Mouse (Mus musculus): ENCODE data around the gene Ceacam16. TPM values are rescaled to one million over a fixed set of nuclear protein-coding genes. Genes with fewer than 3 reads are reported as not detected.
A peak's percentile ranks its signal among the peaks of the same experiment; 100 is the strongest.

The Ceacam16 gene
- total RNA-seq, 2 experiments from 2014 or later = not detected

DNA sequence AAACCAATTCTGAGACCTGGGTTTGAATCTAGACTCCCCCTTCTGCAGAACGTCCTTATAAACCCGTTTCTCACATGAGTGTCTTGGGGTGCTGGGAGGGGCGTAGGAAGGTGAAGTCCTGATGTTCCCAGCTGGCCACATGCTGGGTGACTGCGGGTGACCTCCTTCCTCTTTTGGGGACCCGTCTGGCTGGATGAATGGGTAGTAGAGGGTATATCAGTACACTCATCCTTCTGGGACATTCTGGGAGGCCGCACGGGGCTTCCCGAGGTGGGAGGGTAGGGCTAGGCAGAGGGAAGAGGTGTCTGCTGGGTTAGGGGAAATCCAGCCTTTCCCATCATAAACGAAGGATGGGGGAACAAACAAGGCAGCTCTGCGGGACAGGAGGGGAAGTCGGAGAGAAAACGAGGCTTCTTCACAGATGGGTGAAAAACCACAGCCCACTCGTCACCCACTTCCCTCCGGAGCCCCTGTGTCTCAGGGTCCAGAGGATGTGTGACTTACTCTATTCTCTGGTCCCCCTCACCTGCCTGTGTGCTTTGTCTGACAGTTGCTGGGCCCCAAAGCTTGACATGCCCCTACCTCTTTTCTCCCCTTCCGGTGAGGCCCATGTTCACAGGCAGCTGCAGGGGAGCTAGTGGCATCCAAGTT is 16.5 kb downstream of the Ceacam16 start:
- ATAC-seq (replicated peaks; ENCODE audit: low FRiP score, low TSS enrichment, poor library complexity, severe bottlenecking) = no peak

DNA sequence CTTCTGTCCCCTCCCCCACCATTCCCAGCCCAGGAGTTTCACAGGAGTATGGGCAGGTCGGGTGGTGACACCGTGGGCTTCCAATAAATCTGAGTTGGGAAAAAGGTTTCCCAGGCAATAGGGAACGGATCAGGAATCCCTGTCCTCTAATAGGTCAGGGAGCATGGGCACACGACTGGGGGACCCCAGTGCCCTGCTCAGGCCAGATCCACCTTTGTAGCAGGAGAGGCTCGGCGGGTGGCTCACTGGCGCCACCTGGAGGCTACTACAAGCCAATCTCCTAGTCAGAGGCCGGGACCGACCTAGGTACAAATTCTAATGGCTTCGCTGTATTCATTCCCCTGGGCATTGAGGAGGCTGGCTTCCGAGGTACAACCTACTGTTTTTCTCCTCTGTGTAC is 17.5 kb downstream of the Ceacam16 start:
- peak; percentile 78 for ATAC-seq (replicated peaks; ENCODE audit: low FRiP score, low TSS enrichment, poor library complexity, severe bottlenecking)

DNA sequence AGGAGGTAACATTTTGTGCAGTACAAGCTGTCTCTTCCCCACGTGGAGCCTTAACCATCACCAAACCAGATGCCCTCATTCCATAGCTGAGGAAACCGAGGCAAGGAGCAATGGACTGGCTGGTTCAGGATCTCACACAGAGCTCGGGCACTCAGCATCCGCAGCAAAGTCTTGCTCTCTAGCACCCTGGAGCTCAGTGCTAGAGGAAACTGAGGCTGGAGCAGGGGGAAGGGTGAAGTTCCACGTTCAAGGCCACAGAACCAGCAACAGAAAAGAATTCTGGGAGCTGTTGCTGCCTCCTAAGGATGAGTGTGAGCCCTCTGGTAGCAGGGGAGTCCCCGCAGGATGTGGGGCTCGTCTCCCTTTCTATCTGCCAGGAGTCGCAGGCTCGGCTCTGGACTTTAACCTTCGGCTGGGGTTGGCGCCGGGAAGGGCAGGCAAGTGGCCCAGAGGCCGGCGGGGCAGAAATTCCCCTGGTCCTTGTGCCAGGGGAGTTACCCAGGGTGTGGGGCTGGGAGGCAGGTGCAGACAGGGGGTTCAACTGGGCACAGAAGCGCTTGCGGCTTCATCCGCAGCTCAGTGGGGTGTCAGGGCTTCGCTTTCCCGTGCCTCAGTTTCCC is 18.1 kb downstream of the Ceacam16 start:
- no peak for ATAC-seq (replicated peaks; ENCODE audit: low FRiP score, low TSS enrichment, poor library complexity, severe bottlenecking)

DNA sequence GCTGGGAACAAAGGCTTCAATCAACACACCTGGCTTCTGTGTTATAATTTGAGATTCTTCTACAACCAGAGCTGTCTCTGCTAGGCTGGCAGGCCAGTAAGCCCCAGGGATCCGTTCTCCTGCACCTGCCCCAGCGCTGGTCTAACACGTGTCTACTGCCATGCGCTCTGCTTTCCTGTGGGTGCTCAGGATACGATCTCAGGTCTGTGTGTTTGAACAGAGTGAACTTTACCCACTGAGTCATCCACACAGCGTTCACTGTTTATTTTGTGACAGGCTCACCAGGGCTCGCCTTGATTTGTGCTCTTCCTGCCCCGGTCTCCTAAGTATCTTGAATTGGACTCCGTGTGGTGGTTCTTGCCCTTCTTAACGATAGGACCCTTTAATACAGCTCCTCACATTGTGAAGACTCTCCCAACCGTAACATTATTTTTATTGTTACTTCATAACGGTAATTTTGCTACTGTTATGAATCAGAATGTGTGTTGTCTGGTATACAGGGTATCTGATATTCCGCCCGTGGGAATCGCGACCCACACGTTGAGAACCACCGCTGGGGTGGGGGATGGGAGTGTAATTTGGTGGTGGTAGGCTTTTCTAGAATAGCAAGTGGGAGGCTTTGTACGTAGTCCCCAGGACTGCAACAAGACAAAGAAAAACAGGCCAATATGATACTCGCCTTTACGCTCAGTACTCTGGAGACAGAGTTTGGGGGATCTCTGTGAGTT is 19.2 kb downstream of the Ceacam16 start:
- ATAC-seq (replicated peaks; ENCODE audit: low FRiP score, low TSS enrichment, poor library complexity, severe bottlenecking) = no peak

DNA sequence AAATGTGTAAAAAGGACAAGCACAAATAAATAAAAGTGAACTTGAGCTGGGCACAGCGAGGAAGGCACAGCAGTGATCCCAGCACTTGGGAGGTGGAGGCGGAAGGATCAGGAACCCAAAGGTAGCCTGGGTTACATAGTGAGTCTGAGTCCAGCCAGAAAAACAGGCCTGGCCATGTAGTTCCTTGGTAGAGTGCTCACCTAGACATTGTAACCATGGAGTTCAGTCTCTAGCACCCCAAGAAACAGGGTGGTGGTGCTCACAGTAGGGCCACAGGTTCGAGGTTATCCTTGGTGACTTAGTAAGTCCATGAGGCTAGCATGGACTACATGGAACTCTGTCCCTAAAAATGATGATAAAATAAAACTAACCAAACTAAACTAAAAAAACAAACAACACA is 20.2 kb downstream of the Ceacam16 start:
- ATAC-seq (replicated peaks; ENCODE audit: low FRiP score, low TSS enrichment, poor library complexity, severe bottlenecking) = no peak

DNA sequence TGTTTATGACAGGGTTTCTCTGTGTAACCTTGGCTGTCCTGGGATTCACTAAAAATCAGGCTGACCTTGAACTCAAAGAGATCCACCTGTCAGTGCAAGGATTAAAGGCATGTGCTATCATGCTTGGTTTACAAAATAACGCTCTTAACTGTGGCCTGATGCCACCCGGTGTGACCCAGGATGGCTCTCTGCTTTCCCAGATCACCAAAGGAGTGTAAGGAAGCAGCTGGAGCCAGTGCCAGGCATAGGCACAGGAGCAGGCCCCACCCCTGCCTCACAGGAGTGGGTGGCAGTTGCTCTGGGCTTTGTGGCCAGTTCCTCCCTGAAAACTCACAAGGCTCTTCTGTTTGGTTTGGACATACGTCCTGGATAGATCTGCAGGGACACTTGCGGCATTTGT is 20.7 kb downstream of the Ceacam16 start:
- ATAC-seq (replicated peaks; ENCODE audit: low FRiP score, low TSS enrichment, poor library complexity, severe bottlenecking) = no peak

DNA sequence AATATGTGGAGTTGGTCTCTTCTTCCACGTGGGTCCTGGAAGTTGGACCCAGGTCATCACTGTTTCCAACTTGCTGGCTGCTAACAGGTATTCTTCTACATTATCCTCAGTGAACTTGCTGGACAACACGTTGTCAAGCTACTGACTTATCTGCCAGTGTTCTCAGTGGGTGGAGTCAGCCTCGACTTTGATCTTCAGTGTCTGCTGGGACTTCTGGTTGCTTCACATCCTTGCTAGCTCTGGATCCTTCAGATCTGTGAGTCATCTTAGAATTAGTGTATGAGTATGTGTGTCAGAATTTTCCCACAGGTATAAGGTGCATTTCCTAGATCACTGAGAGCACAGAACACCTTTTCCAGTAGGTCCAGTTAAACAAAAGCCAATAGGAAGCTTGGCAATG is 24.3 kb downstream of the Ceacam16 start:
- ATAC-seq (replicated peaks; ENCODE audit: low FRiP score, low TSS enrichment, poor library complexity, severe bottlenecking) = no peak

DNA sequence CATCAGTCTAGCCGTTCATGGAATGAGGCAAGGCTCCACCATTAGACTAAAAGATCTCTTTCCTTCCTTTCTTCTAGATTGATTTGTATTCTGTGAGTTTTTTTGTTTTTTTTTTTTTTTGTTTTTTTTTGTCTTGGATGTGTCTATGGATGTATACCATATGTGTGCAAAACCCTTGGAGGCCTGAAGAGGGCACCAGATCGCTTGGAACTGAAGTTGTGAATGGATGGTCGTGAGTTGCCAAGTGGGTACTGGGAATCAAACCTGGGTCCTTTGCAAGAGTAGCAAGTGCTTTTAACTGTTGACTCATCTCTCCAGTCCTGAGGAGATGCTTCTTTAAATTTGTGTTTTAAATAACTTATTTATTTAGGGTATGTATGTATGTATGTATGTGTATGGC is 27.0 kb downstream of the Ceacam16 start:
- no peak for ATAC-seq (replicated peaks; ENCODE audit: low FRiP score, low TSS enrichment, poor library complexity, severe bottlenecking)

DNA sequence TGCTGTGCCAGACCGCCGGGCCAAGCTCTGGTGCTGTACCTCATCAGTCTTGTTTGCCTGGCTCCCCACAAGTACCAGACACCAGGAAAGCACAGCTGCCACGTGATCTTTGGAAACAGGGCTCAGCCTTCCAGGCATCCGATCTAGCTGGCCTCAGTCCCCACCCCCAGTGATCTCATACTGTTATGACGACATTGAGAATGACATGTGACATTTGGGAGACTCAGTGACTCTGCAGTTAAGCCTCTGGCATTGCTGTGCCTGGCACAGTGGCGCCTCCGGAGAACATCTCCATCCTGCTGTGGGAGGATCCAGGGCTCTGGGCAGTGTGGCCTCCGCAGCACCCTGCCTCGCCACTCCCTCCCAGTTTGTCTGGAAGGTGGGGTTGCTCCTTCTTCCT is 29.3 kb downstream of the Ceacam16 start:
- no peak for ATAC-seq (replicated peaks; ENCODE audit: low FRiP score, low TSS enrichment, poor library complexity, severe bottlenecking)

DNA sequence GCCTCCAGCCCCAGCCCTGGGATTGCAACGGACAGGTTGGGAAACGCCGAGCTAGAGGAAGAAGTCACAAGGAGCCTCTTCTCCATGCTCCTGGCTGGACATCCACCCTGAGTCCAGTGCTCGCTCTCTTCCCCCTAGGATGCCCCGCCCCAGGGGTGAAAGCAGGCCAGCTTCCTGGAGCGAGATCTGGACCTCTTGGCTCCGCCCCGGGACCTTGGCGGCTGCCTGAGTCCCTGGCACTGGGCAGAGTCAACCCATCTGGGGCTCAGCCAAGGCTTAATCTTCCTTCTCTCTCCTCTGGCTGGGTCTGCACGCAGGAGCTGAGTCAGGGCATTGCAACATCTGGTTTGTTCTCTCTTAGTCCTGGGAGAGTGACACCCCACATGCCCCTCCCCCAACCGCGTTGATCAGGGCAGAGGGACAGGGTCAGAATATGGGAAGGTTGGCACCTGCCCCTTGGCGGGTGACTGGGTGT is 30.4 kb downstream of the Ceacam16 start:
- peak; percentile 93 for ATAC-seq (replicated peaks; ENCODE audit: low FRiP score, low TSS enrichment, poor library complexity, severe bottlenecking)

DNA sequence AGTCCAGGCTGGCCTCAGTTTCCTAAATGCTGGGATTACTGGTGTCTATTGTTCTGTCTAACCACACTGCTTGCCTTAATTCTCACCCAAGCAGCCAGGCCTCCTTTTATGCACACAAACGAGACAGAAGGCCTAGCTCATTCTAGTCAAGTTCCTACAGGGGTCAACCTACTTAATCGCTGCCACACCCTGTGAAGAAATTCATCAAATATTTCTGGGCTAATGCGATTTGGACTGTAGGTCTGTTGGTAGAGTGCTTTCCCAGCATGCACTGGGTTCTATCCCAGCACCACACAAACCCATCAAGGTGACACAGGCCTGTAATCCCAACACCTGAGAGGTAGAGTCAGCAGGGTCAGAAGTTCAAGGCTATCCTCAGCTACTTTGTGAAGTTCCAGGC is 31.4 kb downstream of the Ceacam16 start:
- no peak for ATAC-seq (replicated peaks; ENCODE audit: low FRiP score, low TSS enrichment, poor library complexity, severe bottlenecking)

DNA sequence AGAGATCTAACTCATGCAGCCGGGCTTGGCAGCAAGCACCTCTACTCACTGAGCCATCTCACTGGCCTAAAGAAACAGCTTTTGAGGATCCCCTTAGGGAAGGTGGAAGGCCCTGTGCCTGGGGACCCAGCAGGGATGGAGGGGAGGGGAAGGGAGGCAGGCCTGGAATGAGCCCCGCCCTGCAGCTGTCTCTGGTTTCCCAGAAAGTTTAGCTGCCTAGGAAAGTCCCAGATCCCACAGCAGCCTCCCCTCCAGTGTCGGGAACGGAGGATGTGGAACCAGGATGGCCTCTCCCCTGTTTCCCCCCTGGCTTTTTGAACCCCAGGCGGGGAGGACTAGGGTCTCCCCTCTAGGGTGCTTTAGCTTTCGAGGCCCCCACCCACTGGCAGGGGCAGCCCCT is 34.3 kb downstream of the Ceacam16 start:
- no peak for ATAC-seq (replicated peaks; ENCODE audit: low FRiP score, low TSS enrichment, poor library complexity, severe bottlenecking)

DNA sequence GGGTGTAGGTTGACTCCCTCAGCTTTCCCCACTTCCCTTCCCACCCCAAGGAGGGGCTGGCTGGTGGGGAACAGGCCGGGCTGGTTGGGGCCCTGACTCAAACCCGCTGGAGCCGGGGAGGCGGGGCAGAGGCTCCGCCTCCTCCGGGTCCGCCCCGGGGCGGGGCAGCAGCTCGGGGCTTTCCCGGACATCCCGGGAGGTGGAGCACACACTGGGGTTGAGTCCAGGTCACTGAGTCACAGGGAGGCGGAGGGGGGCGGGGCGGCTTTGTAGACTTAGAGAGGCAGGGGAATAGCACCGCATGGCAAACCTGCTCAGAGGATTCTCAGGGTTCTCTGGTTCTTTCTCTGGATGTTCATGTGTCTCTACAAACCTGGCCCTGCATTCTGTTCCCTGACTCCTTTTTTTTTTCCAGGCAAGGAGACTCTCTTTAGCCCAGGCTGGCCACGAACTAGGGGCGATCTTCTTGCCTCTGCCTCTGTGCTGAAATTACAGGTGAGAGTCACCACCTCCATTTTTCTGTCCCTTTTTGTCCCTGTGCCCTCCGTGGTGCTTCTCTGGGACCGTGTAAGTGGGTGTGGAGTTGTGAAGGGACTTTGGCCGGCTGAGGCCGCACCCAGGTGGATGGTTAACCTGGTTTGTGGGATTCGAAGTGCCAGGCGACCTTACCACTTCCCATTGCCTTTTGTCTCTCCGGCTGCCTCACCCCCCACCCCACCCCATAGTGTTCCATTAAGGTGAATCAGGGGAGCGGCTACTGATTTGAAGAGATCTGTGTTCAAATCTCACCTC is 36.7 kb downstream of the Ceacam16 start:
- peak; percentile 81 for ATAC-seq (replicated peaks; ENCODE audit: low FRiP score, low TSS enrichment, poor library complexity, severe bottlenecking)

DNA sequence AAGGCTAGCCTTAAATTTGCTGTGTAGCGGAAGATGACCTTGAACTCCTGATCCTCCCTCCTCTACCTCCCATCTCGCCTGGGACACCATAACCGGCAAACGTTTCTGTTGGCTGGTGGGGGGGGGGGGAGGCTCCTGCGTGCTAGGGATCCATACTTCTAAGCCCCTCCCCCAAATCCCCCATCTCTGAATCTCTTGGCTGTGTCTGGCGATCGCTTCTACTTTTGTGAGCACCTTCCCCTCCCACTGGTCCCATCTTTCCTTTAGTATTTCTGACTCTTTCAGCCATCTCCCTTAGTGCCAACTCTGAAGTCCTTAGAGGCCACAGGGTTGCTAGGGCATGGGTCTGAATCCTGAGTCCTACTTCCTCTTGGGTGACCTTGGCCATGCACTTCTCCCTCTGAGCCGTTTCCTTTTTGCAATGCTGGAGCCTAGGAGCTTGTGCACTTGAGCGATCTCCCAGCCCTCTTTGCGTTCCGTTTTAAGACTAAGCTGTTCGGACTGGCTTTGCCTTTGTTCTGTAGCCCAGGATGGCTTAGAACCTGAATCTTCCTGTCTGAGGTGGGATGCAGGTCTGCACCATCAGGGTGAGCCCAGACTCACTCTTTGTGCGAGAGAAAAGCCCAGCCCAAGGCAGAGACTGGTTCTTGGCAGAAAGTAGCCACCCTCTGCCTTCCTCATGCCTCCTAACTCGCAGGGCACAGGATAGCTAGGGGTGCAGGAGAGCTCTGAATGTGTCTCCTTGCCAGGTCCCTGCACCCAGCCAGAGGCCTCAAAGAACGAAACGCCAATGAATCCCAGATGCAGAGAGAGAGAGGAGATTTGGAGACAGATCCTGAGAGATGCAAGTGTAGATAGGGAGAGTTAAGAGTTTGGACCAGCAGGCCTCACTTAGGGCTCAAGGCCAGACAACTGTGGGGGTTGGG is 37.6 kb downstream of the Ceacam16 start:
- no peak; the same call in 1 of the 2 replicates for ATAC-seq (replicated peaks; ENCODE audit: low FRiP score, low TSS enrichment, poor library complexity, severe bottlenecking)

DNA sequence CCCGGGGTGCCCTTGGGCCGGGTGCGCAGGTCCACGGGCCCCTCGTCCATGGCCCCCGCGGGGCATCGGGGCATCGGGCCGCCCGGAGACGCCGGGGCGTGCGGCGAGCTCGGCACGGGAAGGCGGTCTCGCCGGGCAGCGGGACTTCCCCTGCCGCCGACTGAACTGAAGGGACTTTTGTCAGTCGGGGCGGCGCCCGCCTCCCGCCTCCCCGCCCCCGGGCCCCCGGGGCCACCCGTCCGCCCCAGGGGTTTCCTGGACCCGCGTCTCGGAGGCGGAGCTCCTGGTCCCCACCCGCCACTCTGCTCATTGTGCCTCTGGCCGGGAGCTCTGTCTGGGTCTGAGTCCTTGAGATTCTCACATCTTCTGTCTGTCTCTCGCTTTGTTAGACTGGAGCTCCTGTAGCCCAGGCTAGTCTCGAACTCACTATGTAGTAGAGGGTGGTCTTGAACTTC is 38.5 kb downstream of the Ceacam16 start, which contains the start of gene Bcl3:
Bcl3 (minus strand) TSS at position 167 of the 455 bp plus-strand sequence.
- ATAC-seq (replicated peaks; ENCODE audit: low FRiP score, low TSS enrichment, poor library complexity, severe bottlenecking) = no peak

DNA sequence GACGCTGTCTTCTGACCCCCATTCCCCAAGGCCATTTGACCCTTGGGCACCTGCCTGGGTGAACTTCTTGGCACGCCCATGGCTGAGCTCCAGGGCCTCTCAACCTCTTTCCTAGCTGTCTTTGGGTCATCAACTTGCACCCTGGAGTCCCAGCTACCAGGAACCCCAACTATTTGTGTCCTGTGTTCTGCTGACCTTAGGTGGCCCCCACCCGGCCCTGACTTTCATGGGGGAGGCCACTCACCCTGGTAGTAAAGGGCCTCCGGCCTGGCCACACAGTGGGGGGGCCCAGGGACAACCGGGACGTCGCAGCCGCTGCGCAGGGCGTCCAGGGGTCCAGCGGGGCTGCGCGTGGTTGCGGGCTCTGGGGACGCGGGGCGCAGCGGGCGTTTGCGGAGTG is 38.9 kb downstream of the Ceacam16 start:
- ATAC-seq (replicated peaks; ENCODE audit: low FRiP score, low TSS enrichment, poor library complexity, severe bottlenecking) = no peak

DNA sequence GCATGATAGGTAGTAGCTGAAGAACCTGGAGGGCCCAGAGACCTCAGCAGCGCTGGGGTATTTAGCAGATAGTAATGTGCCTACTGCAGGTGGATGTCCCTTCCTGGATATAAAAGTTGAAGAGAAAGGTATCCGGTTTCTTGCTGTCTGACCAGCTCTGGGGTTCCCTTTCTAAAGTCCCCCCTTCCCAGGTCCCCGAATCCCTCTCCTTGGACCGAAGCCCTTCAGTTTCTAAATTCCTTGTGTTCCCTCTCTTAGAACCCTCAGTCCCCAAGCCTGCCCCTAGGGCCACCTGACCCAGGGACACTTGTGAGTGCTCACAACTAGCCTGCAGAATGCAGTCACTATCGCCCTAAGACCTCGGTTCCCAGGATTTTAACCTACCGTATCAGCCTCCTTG is 39.5 kb downstream of the Ceacam16 start:
- ATAC-seq (replicated peaks; ENCODE audit: low FRiP score, low TSS enrichment, poor library complexity, severe bottlenecking) = no peak

DNA sequence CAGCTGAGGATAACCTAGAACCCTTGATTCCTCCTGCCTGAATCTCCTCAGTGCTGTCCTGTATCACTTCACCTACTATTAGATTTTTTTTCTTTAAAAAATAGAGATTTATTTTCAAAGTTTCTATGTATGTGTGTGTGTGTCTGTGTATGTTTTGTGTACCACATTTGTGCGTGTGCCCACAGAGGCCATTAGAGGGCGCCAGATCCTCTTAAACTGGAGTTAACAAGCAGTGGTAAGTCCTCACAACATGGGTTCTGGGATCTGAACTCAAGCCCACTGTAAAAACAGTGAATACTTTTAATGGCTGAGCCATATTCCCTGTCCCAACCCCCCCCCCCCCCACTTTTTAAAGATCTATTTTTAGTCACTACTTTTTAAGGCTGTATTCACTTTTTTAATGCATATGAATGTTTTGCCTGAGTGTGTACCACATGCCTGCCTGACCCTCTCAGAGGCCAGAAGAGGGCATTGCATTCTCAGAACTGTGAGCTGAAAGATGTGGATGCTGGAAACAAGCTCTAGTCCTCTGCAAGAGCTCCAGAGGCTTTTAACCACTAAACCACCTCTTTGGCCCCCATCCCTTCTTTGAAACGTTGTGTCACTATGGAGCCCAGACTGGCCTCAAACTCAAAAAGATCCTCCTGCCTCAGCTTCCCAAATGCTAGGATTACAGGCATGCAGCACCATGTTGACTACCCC is 40.6 kb downstream of the Ceacam16 start:
- ATAC-seq (replicated peaks; ENCODE audit: low FRiP score, low TSS enrichment, poor library complexity, severe bottlenecking) = no peak
